ENCODE assay signal across 9 mouse cellular contexts in the genomic region with DNA sequence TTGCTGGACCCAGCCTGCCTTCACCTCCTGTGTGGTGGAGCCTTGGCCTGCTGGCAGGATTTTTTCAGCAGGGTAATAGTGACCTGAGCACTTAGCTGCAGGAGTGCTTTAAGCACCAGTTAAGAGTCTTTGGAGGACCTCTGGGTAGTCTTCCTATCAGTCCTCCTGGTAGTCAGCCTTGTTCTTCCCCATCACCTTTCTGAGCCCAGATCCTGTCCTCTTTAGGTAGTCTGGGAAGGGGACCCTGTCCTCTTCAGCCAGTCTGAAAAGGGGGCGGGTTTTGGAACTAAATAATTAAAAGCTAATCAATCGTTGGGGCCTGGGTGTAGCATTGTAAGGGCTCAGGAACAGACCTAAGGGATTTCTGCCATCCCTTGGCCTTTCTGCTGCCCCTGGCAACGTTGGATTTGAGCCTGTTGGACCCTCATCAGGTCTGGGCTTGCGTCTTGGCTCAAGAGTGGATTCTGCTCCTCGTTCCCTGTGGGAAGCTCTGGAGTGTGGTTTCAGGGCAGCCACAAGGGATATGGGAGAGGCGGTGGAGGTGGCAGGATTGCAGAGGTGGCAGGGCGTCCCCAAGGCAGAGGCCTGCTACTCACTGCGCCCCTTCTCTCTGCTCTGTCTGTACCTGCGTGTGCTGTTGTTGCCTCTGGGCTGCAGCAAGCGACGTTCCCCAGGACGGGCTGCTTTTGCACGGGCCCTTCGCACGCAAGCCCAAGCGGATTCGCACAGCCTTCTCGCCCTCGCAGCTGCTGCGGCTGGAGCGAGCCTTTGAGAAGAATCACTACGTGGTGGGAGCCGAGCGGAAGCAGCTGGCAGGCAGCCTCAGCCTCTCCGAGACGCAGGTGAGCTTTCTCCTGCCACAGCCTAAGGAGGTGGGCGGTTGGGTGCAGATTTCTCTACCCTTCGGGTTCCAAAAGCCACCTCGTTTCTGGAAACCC. TPM values are rescaled to one million over a fixed set of nuclear protein-coding genes. Genes with fewer than 3 reads are reported as not detected.
DNase-seq lines count a peak whose midpoint lies in the region; ATAC-seq and TF ChIP-seq lines count a peak whose summit lies in the region.
"Had no signal": no experiment of that assay in that cellular context is flagged by ENCODE, and none has a peak within 500 bp of the region (broad histone marks: within the 10 kb centered on the region; RNA-seq: fewer than 3 reads in every experiment).

No protein-coding gene starts in this region.

- intact Hi-C loops in left cerebral cortex, adult 2 months (cut with DNase I): no loop called here

- 6% methylated on average over 29 of the region's 29 CpGs for WGBS in forebrain, embryonic 12.5 days
- 3% methylated on average over 29 of the region's 29 CpGs for WGBS in limb, embryonic 13.5 days
- 8% methylated on average over 29 of the region's 29 CpGs for WGBS in lung, postnatal 0 days

- TF ChIP-seq CTCF in left cerebral cortex, adult 2 months (IDR thresholded peaks at IDR 0.05): no peak
- no peak for TF ChIP-seq CTCF in lung, postnatal 0 days (IDR thresholded peaks at IDR 0.05)

- peak in 1 of 2 experiments; percentile 58 for DNase-seq in left cerebral cortex, adult 2 months (ENCODE audit: extremely low spot score in 1 of 2, low spot score in 2 of 2)
- no peak for DNase-seq in left cerebral cortex, adult 9 months (ENCODE audit: low spot score in 2 of 2)
- peak; percentile 75 for DNase-seq in thymus, postnatal 14 days
- DNase-seq in lung, postnatal 0 days (ENCODE audit: low spot score): no peak
- DNase-seq: heart, adult 2 months had no signal

- H3K9ac ChIP-seq in forebrain, embryonic 12.5 days: peak overlapping the region; percentile 88
- peak overlapping the region; percentile 39; the same call in 1 of the 2 replicates for H3K9ac ChIP-seq in limb, embryonic 13.5 days
- H3K9ac ChIP-seq in lung, postnatal 0 days (replicated peaks; ENCODE audit: low read depth): no peak overlapping the region

- no peak for TF ChIP-seq EP300 in lung, postnatal 0 days (IDR thresholded peaks at IDR 0.05)

- H3K9me3 ChIP-seq in forebrain, embryonic 12.5 days: no peaks in the 10 kb centered on the region
- no peaks in the 10 kb centered on the region for H3K9me3 ChIP-seq in limb, embryonic 13.5 days
- no peaks in the 10 kb centered on the region for H3K9me3 ChIP-seq in lung, postnatal 0 days (ENCODE audit: low read length)

- H3K4me3 ChIP-seq in left cerebral cortex, adult 2 months: peak overlapping the region; percentile 31
- peak overlapping the region; percentile 74 for H3K4me3 ChIP-seq in forebrain, embryonic 12.5 days (replicated peaks)
- peak overlapping the region; percentile 5; the same call in 1 of the 2 replicates for H3K4me3 ChIP-seq in limb, embryonic 13.5 days
- no peak overlapping the region for H3K4me3 ChIP-seq in lung, postnatal 0 days (ENCODE audit: low read depth, low read length)
- H3K4me3 ChIP-seq: heart, adult 2 months had no signal

- no peak for ATAC-seq in forebrain, embryonic 12.5 days (ENCODE audit: low FRiP score)
- no peak; the same call in 1 of the 2 replicates for ATAC-seq in limb, embryonic 13.5 days (ENCODE audit: low FRiP score, low read depth)
- ATAC-seq in erythroblast, adult 5-6 weeks (replicated peaks; ENCODE audit: low FRiP score, poor library complexity, severe bottlenecking): no peak
- no peak for ATAC-seq in lung, postnatal 0 days

- peak overlapping the region; percentile 93 for H3K4me2 ChIP-seq in forebrain, embryonic 12.5 days
- peak overlapping the region; percentile 36 for H3K4me2 ChIP-seq in limb, embryonic 13.5 days (replicated peaks)
- H3K4me2 ChIP-seq in lung, postnatal 0 days (replicated peaks; ENCODE audit: low read depth, low read length): no peak overlapping the region

- peaks cover 77% of the 10 kb centered on the region for H3K27me3 ChIP-seq in forebrain, embryonic 12.5 days
- peaks cover 98% of the 10 kb centered on the region for H3K27me3 ChIP-seq in limb, embryonic 13.5 days
- H3K27me3 ChIP-seq in lung, postnatal 0 days (replicated peaks; ENCODE audit: insufficient read depth, low read length): peaks cover 62% of the 10 kb centered on the region

- H3K4me1 ChIP-seq in forebrain, embryonic 12.5 days: peaks cover 25% of the 10 kb centered on the region
- H3K4me1 ChIP-seq in limb, embryonic 13.5 days: peaks cover 25% of the 10 kb centered on the region
- no peaks in the 10 kb centered on the region for H3K4me1 ChIP-seq in lung, postnatal 0 days (ENCODE audit: insufficient read depth, low read depth, low read length)

- 0 out of 2 replicates have a peak overlapping the region, but pooled peaks have one; percentile 44 for H3K27ac ChIP-seq in left cerebral cortex, adult 2 months
- H3K27ac ChIP-seq in forebrain, embryonic 12.5 days: peak overlapping the region; percentile 68
- no peak overlapping the region for H3K27ac ChIP-seq in limb, embryonic 13.5 days
- H3K27ac ChIP-seq in lung, postnatal 0 days (ENCODE audit: low read length): no peak overlapping the region
- H3K27ac ChIP-seq: heart, adult 2 months had no signal

- peaks cover 12% of the 10 kb centered on the region; the same call in 1 of the 2 replicates for H3K36me3 ChIP-seq in forebrain, embryonic 12.5 days (replicated peaks)
- no peaks in the 10 kb centered on the region for H3K36me3 ChIP-seq in limb, embryonic 13.5 days
- H3K36me3 ChIP-seq in lung, postnatal 0 days (ENCODE audit: insufficient read depth, low read length): no peaks in the 10 kb centered on the region

RNA-seq across cellular contexts. Expression of gene Emx1, which starts 6.4 kb away (rescaled TPM):
- 10 to 100 TPM; 32.8 to 40.1 TPM for total RNA-seq in left cerebral cortex, adult 2 months (2021)
- 71.6 and 89.0 TPM in 2 replicates for polyA plus RNA-seq in forebrain, embryonic 12.5 days (2016; fragmentation: Nextera tagmentation; extraction: Ambion mirVana)
- polyA plus RNA-seq in limb, embryonic 13.5 days (2015; fragmentation: Nextera tagmentation; extraction: Ambion mirVana): 0.60 and 0.64 TPM in 2 replicates
- not detected in 2 replicates for total RNA-seq in erythroblast, adult 5-6 weeks (2015; ENCODE audit: low replicate concordance)
- not detected in 2 replicates for total RNA-seq in erythroblast, adult 5-6 weeks (2017; ENCODE audit: low replicate concordance)
- not detected in 2 replicates for polyA plus RNA-seq in lung, postnatal 0 days (2015; fragmentation: Nextera tagmentation; extraction: Ambion mirVana)
- total RNA-seq: common myeloid progenitor, adult 5-6 weeks; heart, adult 2 months had no signal
- polyA plus RNA-seq: heart, adult 2 months had no signal

RNA-seq across cellular contexts. Expression of gene Spr, which starts 56.1 kb away (rescaled TPM):
- 10 to 100 TPM; 40.8 to 41.6 TPM for total RNA-seq in left cerebral cortex, adult 2 months (2021)
- polyA plus RNA-seq in forebrain, embryonic 12.5 days (2016; fragmentation: Nextera tagmentation; extraction: Ambion mirVana): 28.9 and 31.7 TPM in 2 replicates
- polyA plus RNA-seq in limb, embryonic 13.5 days (2015; fragmentation: Nextera tagmentation; extraction: Ambion mirVana): 39.5 and 41.4 TPM in 2 replicates
- total RNA-seq in erythroblast, adult 5-6 weeks (2015; ENCODE audit: low replicate concordance): 0.58 and 3.3 TPM in 2 replicates
- 1.4 and 6.6 TPM in 2 replicates for total RNA-seq in erythroblast, adult 5-6 weeks (2017; ENCODE audit: low replicate concordance)
- polyA plus RNA-seq in lung, postnatal 0 days (2015; fragmentation: Nextera tagmentation; extraction: Ambion mirVana): 45.3 and 54.3 TPM in 2 replicates

Comparison
In these comparisons a context has a peak if more than half of its experiments do, and no peak if none do; other contexts are left out.
1. H3K27ac ChIP-seq: peak in left cerebral cortex, adult 2 months (single experiment) and forebrain, embryonic 12.5 days (single experiment); none in limb, embryonic 13.5 days (single experiment) and lung, postnatal 0 days (single experiment).
2. RNA of gene Emx1, which starts 6.4 kb away (polyA plus RNA-seq): 71.6 to 89.0 TPM in forebrain, embryonic 12.5 days; 0.60 to 0.64 TPM in limb, embryonic 13.5 days and not detected in lung, postnatal 0 days; every median in the first group is over 10 times any median in the second.